Mouse (Mus musculus): ENCODE results near the gene Atp5j. TPM values are rescaled to one million over a fixed set of nuclear protein-coding genes. Genes with fewer than 3 reads are reported as not detected.

The Atp5j gene
- polyA plus RNA-seq, 1 experiment from 2014 or later: 685 TPM

- POLR2A ChIA-PET: no interaction called here
- DNase-seq (ENCODE audit: low read depth, low spot score) (no peak), ATAC-seq (no peak)
- in situ Hi-C loops (cut with MboI; ENCODE audit: low pct_unique_long_range_greater_than_20kb): loop anchor here (25.0 kb wide), 1 partner anchor 324 kb away; the partner anchor contains the start of gene App
- no peak for TF ChIP-seq CTCF (IDR thresholded peaks at IDR 0.05)
- no peaks in the 10 kb centered on the region for H3K27me3 ChIP-seq
- CTCF ChIA-PET: interaction anchor here (0.7 kb wide), 1 partner anchor 210 kb away, joined by 3 read pairs; no protein-coding TSS in a partner anchor
Measured at GRCm38 (mm10) chr16:84838576-84838975, 3.2 kb upstream of the Atp5j start.

- no peak for TF ChIP-seq CTCF (IDR thresholded peaks at IDR 0.05)
- in situ Hi-C loops (cut with MboI; ENCODE audit: low pct_unique_long_range_greater_than_20kb): loop anchor here (25.0 kb wide), 1 partner anchor 326 kb away; the partner anchor contains the start of gene App
- DNase-seq (ENCODE audit: low read depth, low spot score): no peak
- peak; percentile 45 for ATAC-seq
- ChIA-PET CTCF (interaction anchor here (1.0 kb wide), 1 partner anchor 20 kb away, joined by 3 read pairs; no protein-coding TSS in a partner anchor), POLR2A (no interaction called here)
- H3K27me3 ChIP-seq: no peaks in the 10 kb centered on the region
Measured at GRCm38 (mm10) chr16:84835823-84836743, 658 bp upstream of the Atp5j start.

GRCm38 (mm10) chr16:84834745-84835440 is 532 bp downstream of the Atp5j start, which contains the start of gene Gabpa:
Gene Gabpa, plus strand, starts transcription at chr16:84834925.
- ATAC-seq: peak; percentile 94
- CTCF ChIA-PET: interaction anchor here (0.8 to 2.4 kb wide), 3 partner anchors 10 to 100 kb away, joined by 4 to 8 read pairs (median 4); partner anchors contain the start of gene Mrpl39
- peak; percentile 83 for DNase-seq (ENCODE audit: low read depth, low spot score)
- in situ Hi-C loops (cut with MboI; ENCODE audit: low pct_unique_long_range_greater_than_20kb): loop anchor here (5.0 to 25.0 kb wide), 2 partner anchors 98 to 327 kb away; partner anchors contain the start of genes App and Mrpl39
- POLR2A ChIA-PET: interaction anchor here (0.6 to 1.3 kb wide), 3 partner anchors 16 to 1549 kb away, joined by 3 to 4 read pairs (median 3); no protein-coding TSS in a partner anchor
- TF ChIP-seq CTCF (IDR thresholded peaks at IDR 0.05): no peak
- no peaks in the 10 kb centered on the region for H3K27me3 ChIP-seq

GRCm38 (mm10) chr16:84834344-84834743 is 1.1 kb downstream of the Atp5j start:
- DNase-seq (ENCODE audit: low read depth, low spot score): no peak
- in situ Hi-C loops (cut with MboI; ENCODE audit: low pct_unique_long_range_greater_than_20kb): loop anchor here (5.0 to 25.0 kb wide), 2 partner anchors 97 to 328 kb away; partner anchors contain the start of genes App and Mrpl39
- CTCF ChIA-PET: interaction anchor here (0.8 to 2.4 kb wide), 3 partner anchors 9 to 99 kb away, joined by 4 to 8 read pairs (median 4); partner anchors contain the start of gene Mrpl39
- ATAC-seq: no peak
- no peaks in the 10 kb centered on the region for H3K27me3 ChIP-seq
- POLR2A ChIA-PET: interaction anchor here (0.6 to 1.3 kb wide), 3 partner anchors 16 to 1549 kb away, joined by 3 to 4 read pairs (median 3); no protein-coding TSS in a partner anchor
- no peak for TF ChIP-seq CTCF (IDR thresholded peaks at IDR 0.05)

GRCm38 (mm10) chr16:84832736-84833135 is 2.7 kb downstream of the Atp5j start:
- H3K27me3 ChIP-seq: no peaks in the 10 kb centered on the region
- DNase-seq (ENCODE audit: low read depth, low spot score): no peak
- in situ Hi-C loops (cut with MboI; ENCODE audit: low pct_unique_long_range_greater_than_20kb): loop anchor here (5.0 to 25.0 kb wide), 2 partner anchors 95 to 330 kb away; partner anchors contain the start of genes App and Mrpl39
- no peak for TF ChIP-seq CTCF (IDR thresholded peaks at IDR 0.05)
- POLR2A ChIA-PET: interaction anchor here (0.7 kb wide), 1 partner anchor 14 kb away, joined by 4 read pairs; no protein-coding TSS in a partner anchor
- CTCF ChIA-PET: interaction anchor here (1.5 to 3.6 kb wide), 2 partner anchors 15 to 97 kb away, joined by 5 to 17 read pairs; partner anchors contain the start of gene Mrpl39
- ATAC-seq: no peak

GRCm38 (mm10) chr16:84831696-84832095 is 3.7 kb downstream of the Atp5j start:
- no peaks in the 10 kb centered on the region for H3K27me3 ChIP-seq
- ChIA-PET POLR2A (interaction anchor here (0.9 to 1.0 kb wide), 2 partner anchors 94 to 97 kb away, joined by 3 to 5 read pairs; partner anchors contain the start of gene Mrpl39), CTCF (interaction anchor here (1.5 to 3.6 kb wide), 2 partner anchors 14 to 96 kb away, joined by 5 to 17 read pairs; partner anchors contain the start of gene Mrpl39)
- no peak for TF ChIP-seq CTCF (IDR thresholded peaks at IDR 0.05)
- ATAC-seq: no peak
- in situ Hi-C loops (cut with MboI; ENCODE audit: low pct_unique_long_range_greater_than_20kb): loop anchor here (5.0 to 25.0 kb wide), 2 partner anchors 94 to 331 kb away; partner anchors contain the start of genes App and Mrpl39
- no peak for DNase-seq (ENCODE audit: low read depth, low spot score)

GRCm38 (mm10) chr16:84825009-84825408 is 10.4 kb downstream of the Atp5j start:
- ChIA-PET POLR2A (no interaction called here), CTCF (interaction anchor here (0.9 to 1.5 kb wide), 2 partner anchors 10 to 89 kb away, joined by 4 read pairs; partner anchors contain the start of genes Gabpa and Mrpl39)
- no peak for DNase-seq (ENCODE audit: low read depth, low spot score)
- in situ Hi-C loops (cut with MboI; ENCODE audit: low pct_unique_long_range_greater_than_20kb): loop anchor here (25.0 kb wide), 1 partner anchor 337 kb away; the partner anchor contains the start of gene App
- no peaks in the 10 kb centered on the region for H3K27me3 ChIP-seq
- ATAC-seq: no peak
- no peak for TF ChIP-seq CTCF (IDR thresholded peaks at IDR 0.05)

- H3K27me3 ChIP-seq: no peaks in the 10 kb centered on the region
- in situ Hi-C loops (cut with MboI; ENCODE audit: low pct_unique_long_range_greater_than_20kb): no loop called here
- TF ChIP-seq CTCF (IDR thresholded peaks at IDR 0.05): peak; percentile 65
- no peak for DNase-seq (ENCODE audit: low read depth, low spot score)
- ChIA-PET POLR2A (no interaction called here), CTCF (interaction anchor here (0.6 to 3.0 kb wide), 12 partner anchors 10 to 1398 kb away, joined by 3 to 17 read pairs (median 4); partner anchors contain the start of genes Atp5j, Gabpa and Mrpl39)
- ATAC-seq: no peak
Measured at GRCm38 (mm10) chr16:84817423-84817822, 18.0 kb downstream of the Atp5j start.

GRCm38 (mm10) chr16:84814511-84814910 is 20.9 kb downstream of the Atp5j start:
- POLR2A ChIA-PET: no interaction called here
- H3K27me3 ChIP-seq: no peaks in the 10 kb centered on the region

More at GRCm38 (mm10) chr16:84814511-84814910, 20.9 kb downstream of the Atp5j start:
- DNase-seq (ENCODE audit: low read depth, low spot score) (no peak), ATAC-seq (no peak)
- CTCF ChIA-PET: interaction anchor here (0.9 kb wide), 1 partner anchor 10 kb away, joined by 3 read pairs; no protein-coding TSS in a partner anchor
- no peak for TF ChIP-seq CTCF (IDR thresholded peaks at IDR 0.05)
- in situ Hi-C loops (cut with MboI; ENCODE audit: low pct_unique_long_range_greater_than_20kb): no loop called here

All from Patski (cell line).